14 mouse cellular contexts compared by ENCODE assay signal in genomic region chr13:91702337-91702736, GRCm38 (mm10). TPM values are rescaled to one million over a fixed set of nuclear protein-coding genes. Genes with fewer than 3 reads are reported as not detected.
DNase-seq lines count a peak whose midpoint lies in the region; ATAC-seq and TF ChIP-seq lines count a peak whose summit lies in the region.
"Had no signal": no experiment of that assay in that cellular context is flagged by ENCODE, and none has a peak within 500 bp of the region (broad histone marks: within the 10 kb centered on the region; RNA-seq: fewer than 3 reads in every experiment).

No protein-coding gene starts in this region.

- H3K36me3 ChIP-seq in heart, embryonic 11.5 days (ENCODE audit: control insufficient read depth, insufficient read depth, low read length) = no peaks in the 10 kb centered on the region
- no peaks in the 10 kb centered on the region; the same call in 1 of the 2 replicates for H3K36me3 ChIP-seq in stomach, embryonic 15.5 days
- no peaks in the 10 kb centered on the region for H3K36me3 ChIP-seq in midbrain, embryonic 15.5 days (replicated peaks)

- no peaks in the 10 kb centered on the region for H3K4me1 ChIP-seq in heart, embryonic 11.5 days (ENCODE audit: control insufficient read depth, insufficient read depth, low read length)
- no peaks in the 10 kb centered on the region for H3K4me1 ChIP-seq in lung, adult 2 months (ENCODE audit: control insufficient read depth, insufficient read depth, low read length)
- H3K4me1 ChIP-seq in stomach, embryonic 15.5 days = no peaks in the 10 kb centered on the region
- H3K4me1 ChIP-seq in midbrain, embryonic 15.5 days = no peaks in the 10 kb centered on the region
- H3K4me1 ChIP-seq: embryonic facial prominence, embryonic 12.5 days; forebrain, embryonic 15.5 days had no signal

- H3K27me3 ChIP-seq in heart, embryonic 11.5 days (ENCODE audit: control insufficient read depth, insufficient read depth, low read length) = no peaks in the 10 kb centered on the region
- no peaks in the 10 kb centered on the region for H3K27me3 ChIP-seq in stomach, embryonic 15.5 days (replicated peaks)
- H3K27me3 ChIP-seq in midbrain, embryonic 15.5 days (replicated peaks) = no peaks in the 10 kb centered on the region
- H3K27me3 ChIP-seq: embryonic facial prominence, embryonic 12.5 days; forebrain, embryonic 15.5 days had no signal

- TF ChIP-seq CTCF in lung, adult 2 months (IDR thresholded peaks at IDR 0.05; ENCODE audit: insufficient read depth, low read length) = no peak

- no peak overlapping the region for H3K4me3 ChIP-seq in heart, embryonic 11.5 days (ENCODE audit: low read depth, low read length)
- H3K4me3 ChIP-seq in lung, adult 2 months (replicated peaks; ENCODE audit: extremely low read depth, low read depth, low read length) = no peak overlapping the region
- H3K4me3 ChIP-seq in stomach, embryonic 15.5 days (replicated peaks) = no peak overlapping the region
- no peak overlapping the region for H3K4me3 ChIP-seq in midbrain, embryonic 15.5 days
- H3K4me3 ChIP-seq: embryonic facial prominence, embryonic 12.5 days; forebrain, embryonic 15.5 days; heart, adult 2 months had no signal

- no peak overlapping the region for H3K4me2 ChIP-seq in heart, embryonic 11.5 days
- H3K4me2 ChIP-seq in stomach, embryonic 15.5 days = no peak overlapping the region
- H3K4me2 ChIP-seq in midbrain, embryonic 15.5 days = no peak overlapping the region
- H3K4me2 ChIP-seq: embryonic facial prominence, embryonic 12.5 days; forebrain, embryonic 15.5 days had no signal

- DNase-seq in heart, postnatal 14 days = no peak
- DNase-seq in lung, postnatal 36 days = peak; percentile 11
- no peak for DNase-seq in lung, adult 2 months
- peak; percentile 11 for DNase-seq in liver
- DNase-seq in left cerebral cortex, postnatal 10 days (ENCODE audit: extremely low spot score in 1 of 2, low spot score in 2 of 2) = no peak
- DNase-seq: heart, adult 2 months; kidney, postnatal 25 days; left cerebral cortex, postnatal 4 days; midbrain, embryonic 14.5 days had no signal

- intact Hi-C loops in heart, postnatal 14 days (cut with DNase I) = no loop called here
- intact Hi-C loops in left cerebral cortex, postnatal 10 days (cut with DNase I) = no loop called here

- ATAC-seq in heart, embryonic 11.5 days (replicated peaks; ENCODE audit: insufficient number of reproducible peaks, low FRiP score, low TSS enrichment) = 0 out of 2 replicates have a peak, but pooled peaks have one; percentile 31
- ATAC-seq in stomach, embryonic 15.5 days (ENCODE audit: insufficient read depth, low FRiP score, low read depth) = peak; percentile 47; the same call in 1 of the 2 replicates
- no peak for ATAC-seq in midbrain, embryonic 15.5 days (replicated peaks)
- ATAC-seq: forebrain, embryonic 15.5 days had no signal

- no peak overlapping the region for H3K9ac ChIP-seq in heart, embryonic 11.5 days (ENCODE audit: low read depth, low read length)
- H3K9ac ChIP-seq in stomach, embryonic 15.5 days = no peak overlapping the region
- no peak overlapping the region for H3K9ac ChIP-seq in midbrain, embryonic 15.5 days
- H3K9ac ChIP-seq: embryonic facial prominence, embryonic 12.5 days; forebrain, embryonic 15.5 days had no signal

- no peaks in the 10 kb centered on the region for H3K9me3 ChIP-seq in heart, embryonic 11.5 days (replicated peaks; ENCODE audit: control insufficient read depth, low read length)
- H3K9me3 ChIP-seq in stomach, embryonic 15.5 days = no peaks in the 10 kb centered on the region
- H3K9me3 ChIP-seq in midbrain, embryonic 15.5 days = no peaks in the 10 kb centered on the region
- H3K9me3 ChIP-seq: embryonic facial prominence, embryonic 12.5 days; forebrain, embryonic 15.5 days had no signal

- no peak for TF ChIP-seq POLR2A in lung, adult 2 months (IDR thresholded peaks at IDR 0.05; ENCODE audit: borderline replicate concordance, extremely low read depth, low read depth, low read length)

- WGBS in heart, embryonic 11.5 days (ENCODE audit: insufficient replicate concordance) = 42% methylated on average over 6 of the region's 6 CpGs
- WGBS in lung, adult 2 months = 41% methylated on average over 6 of the region's 6 CpGs
- 63% methylated on average over 6 of the region's 6 CpGs for WGBS in stomach, embryonic 15.5 days
- 90% methylated on average over 6 of the region's 6 CpGs for WGBS in midbrain, embryonic 15.5 days

- H3K27ac ChIP-seq in heart, embryonic 11.5 days (ENCODE audit: low read depth, low read length) = no peak overlapping the region
- H3K27ac ChIP-seq in stomach, embryonic 15.5 days = no peak overlapping the region
- H3K27ac ChIP-seq in midbrain, embryonic 15.5 days = no peak overlapping the region
- H3K27ac ChIP-seq: embryonic facial prominence, embryonic 12.5 days; forebrain, embryonic 15.5 days; heart, adult 2 months had no signal

RNA-seq across cellular contexts. Expression of gene Acot12, which starts 39.0 kb away (rescaled TPM):
- not detected in 2 replicates for polyA plus RNA-seq in heart, embryonic 11.5 days (2014; fragmentation: Nextera tagmentation; extraction: Ambion mirVana)
- total RNA-seq in heart, postnatal 14 days (2021) = not detected
- polyA plus RNA-seq in lung, adult 2 months (2012; rRNA removed) = not detected in 2 replicates
- polyA plus RNA-seq in stomach, embryonic 15.5 days (2015; fragmentation: Nextera tagmentation; extraction: Ambion mirVana) = 0.18 and 0.59 TPM in 2 replicates
- total RNA-seq in left cerebral cortex, postnatal 10 days (2021) = under 1 TPM; 0.28 TPM
- 0.19 TPM in 1 of 2 replicates, not detected in the other for polyA plus RNA-seq in midbrain, embryonic 15.5 days (2015; fragmentation: Nextera tagmentation; extraction: Ambion mirVana)
- total RNA-seq: heart, adult 2 months had no signal
- polyA plus RNA-seq: forebrain, embryonic 15.5 days; midbrain, embryonic 14.5 days had no signal

Comparison
In these comparisons a context has a peak if more than half of its experiments do, and no peak if none do; other contexts are left out.
1. DNase-seq: peak in lung, postnatal 36 days (single experiment) and liver (single experiment); none in heart, postnatal 14 days (0 of 2), lung, adult 2 months (single experiment) and left cerebral cortex, postnatal 10 days (0 of 2).